Mouse (Mus musculus): ENCODE data around the gene Fan1.

Fan1 gene

DNA sequence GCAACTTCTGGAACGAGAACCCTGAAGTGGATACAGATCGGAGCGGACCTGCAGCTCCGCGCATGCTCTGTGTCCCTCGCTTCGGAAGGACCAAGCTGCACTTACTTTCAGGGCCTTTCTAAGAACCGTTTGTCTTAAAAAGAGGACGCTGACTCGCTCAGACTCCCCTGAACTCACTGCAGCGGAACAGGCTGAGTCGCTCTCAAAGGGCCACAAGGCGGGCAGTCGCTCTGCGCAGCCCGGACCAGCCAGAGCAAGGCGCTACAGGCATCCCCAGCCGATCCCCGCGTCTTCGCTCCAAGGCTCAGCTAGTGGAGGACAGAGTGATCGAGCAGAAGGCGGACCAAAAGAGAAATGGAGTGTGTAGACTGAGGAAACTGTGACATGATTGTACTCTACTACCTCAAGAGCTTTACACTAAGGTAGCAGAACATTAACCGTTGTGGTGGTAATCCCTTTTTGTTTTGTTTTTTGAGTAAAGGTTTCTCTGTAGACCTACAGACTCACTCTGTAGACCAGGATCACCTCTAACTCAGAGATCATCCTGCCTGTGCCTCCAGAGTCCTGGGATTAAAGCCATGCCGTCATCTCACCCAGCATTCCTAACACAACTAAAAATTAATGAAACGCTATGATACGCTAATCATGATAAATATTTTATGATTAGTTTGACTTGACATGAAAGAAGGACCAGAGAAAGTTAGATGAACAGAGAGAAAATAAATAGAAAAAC lies at the start of gene Fan1:
Fan1 (minus strand) TSS at position 266 of the 733 bp plus-strand sequence.
- DNase-seq (ENCODE audit: extremely low read depth, low read depth) = peak; percentile 81

DNA sequence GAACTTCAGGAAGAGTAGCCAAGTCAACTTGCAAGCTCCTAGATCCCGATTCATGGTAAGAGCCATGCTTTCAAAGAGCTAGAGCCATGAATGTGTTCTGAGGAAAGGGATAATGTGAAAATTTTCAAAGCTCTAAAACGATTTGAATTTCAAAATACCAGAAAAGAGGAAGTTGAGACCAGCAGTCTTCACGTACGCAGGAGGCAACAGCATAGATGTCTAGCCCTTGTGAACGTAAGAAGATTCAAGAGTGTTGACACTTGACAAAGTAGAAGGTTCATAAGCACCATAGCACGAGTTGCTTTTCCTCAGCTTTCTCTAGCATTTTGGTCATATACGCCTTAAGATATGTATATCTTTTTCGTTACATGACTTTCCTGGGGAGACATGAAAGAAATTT lies 30.1 kb upstream of the Fan1 start:
- DNase-seq (ENCODE audit: extremely low read depth, low read depth) = no peak

DNA sequence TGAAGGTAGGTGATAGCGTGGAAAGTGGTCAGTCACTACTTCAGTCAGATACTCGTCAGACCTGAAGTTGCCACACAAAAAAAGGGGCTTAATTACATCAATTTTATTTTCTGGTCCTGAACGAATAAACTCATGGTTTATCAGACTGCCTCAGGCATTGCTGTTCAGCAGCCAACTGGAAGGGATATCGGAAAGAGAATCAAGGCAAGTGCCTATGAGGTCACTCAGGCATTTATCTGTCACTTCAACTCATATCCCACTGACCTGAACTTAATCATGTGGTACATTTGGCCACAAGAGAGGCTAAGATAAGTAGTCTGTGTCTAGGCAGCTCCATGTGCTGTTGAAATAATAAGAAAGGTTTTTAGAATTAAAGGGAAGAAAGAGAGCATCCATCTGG lies 28.6 kb upstream of the Fan1 start:
- DNase-seq (ENCODE audit: extremely low read depth, low read depth) = no peak

DNA sequence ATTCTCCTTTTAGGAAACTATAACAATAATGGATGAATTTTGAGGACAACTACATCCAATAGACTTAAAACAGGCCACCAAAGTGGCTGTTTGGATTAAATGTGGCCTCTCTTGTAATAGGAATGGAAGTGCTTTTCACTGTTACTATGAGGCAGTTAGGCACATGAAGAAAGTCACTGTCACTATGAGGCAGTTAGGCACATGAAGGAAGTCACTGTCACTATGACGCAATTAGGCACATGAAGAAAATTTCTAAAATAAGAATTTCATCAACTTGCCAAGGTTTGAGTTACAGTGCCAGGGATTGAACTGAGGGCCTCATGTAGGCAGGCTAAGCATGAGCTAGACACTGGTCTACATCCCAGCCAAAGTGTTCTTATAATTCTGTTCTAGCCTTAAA lies 26.8 kb upstream of the Fan1 start:
- DNase-seq (ENCODE audit: extremely low read depth, low read depth) = no peak

DNA sequence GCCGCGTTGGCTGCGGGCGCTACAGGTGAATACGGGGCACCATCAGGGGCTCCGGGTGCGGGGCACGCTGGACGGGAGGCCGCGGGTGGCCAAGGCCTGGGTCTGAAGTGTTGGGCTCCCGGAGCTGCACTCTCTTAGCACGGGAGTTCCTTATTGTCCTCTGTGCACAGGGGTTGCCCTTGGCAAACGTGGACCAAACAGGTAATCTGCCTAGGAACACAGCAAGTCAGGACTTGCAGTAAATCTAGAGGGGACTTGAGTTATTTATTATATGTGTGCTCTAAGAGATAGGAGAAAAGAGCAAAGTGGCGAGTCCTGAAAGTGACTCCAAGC lies 18.9 kb upstream of the Fan1 start:
- DNase-seq (ENCODE audit: extremely low read depth, low read depth) = no peak

DNA sequence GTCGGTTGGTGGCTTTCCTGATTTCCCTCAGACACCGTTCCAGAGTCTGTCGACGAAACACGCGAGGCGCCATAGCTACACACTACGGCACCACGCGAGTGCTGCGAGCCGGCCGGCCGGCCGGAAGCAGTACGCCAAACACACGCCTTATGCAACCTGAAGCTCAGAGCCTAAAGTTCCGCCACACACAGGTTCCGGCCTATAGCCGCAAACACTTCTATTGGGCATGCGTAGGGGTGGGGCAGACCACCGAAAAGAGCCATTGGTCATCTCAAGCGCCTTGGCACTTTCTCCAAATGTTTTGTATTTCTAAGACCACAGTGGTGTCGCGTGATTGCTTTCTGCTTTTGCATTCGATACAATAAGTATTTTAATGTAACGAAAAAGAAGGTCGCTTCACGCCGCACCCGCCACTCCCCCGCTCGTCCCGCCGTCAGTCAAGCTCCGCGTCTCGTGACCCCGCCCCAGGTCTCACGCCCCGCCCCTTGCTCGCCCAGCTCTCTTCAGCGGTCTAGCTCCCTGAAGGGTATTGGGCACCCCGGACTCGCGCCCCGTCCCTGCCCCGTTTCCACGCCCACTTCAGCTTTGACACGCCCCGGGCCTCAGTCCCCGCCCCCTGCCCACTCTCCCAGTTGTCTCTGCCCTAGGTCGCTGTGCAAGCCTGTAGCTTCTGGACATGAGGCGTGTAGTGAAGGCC lies 18.4 kb upstream of the Fan1 start, which contains the start of the genes Mphosph10 and Mcee:
Mphosph10 (minus strand) TSS at position 147 of the 697 bp plus-strand sequence.
Mcee (plus strand) TSS at position 486 of the 697 bp plus-strand sequence.
- DNase-seq (ENCODE audit: extremely low read depth, low read depth) = peak; percentile 94

DNA sequence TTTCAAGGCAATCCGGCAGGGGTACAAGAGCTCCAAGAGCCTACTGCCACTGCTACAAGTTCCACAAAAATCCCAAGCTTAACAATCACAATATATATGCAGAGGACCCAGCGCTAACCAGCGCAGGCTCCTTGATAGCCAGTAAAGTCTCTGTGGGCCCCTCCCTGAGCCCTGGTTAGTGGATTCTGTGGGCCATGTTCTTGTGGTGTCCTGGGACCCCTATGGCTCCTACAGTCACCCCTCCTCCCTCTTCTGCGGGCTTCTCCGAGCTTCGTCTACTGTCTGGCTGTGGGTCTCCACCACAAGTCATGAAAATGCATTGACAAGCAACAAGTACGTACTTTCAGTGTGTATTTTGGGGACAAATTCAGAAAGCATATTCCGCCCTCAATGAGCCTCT lies 17.6 kb upstream of the Fan1 start:
- DNase-seq (ENCODE audit: extremely low read depth, low read depth) = peak; percentile 41

DNA sequence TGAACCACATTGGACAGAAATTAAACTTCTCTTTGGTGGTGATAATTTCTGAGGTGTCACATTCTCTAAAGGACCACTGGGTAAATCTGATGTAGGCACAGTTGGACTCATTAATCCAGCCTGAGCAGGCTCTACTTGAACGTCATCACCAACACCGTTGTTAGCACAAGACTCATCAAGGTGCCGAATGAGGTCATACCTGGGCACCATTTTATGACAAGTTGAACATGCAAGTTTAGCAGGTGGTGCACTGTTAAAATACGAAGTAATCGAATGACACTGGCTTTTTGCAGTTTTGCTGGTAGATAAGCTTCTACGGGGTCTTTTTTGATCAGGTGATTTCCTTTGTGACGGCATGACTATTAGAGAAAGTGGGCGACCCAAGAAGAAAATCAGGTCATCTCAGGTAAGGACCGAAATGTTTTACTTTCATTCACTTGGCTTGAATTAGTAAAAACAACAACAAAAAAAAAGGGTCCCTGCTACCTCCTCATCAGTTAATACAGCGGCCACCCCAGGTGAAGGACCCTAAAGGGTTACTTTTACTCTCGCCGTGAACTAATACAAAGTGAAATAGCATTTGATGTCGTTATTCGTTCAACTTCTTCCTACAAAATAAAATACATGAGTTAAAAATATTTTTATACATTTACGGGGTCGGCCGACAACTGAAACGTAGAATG lies 607 bp downstream of the Fan1 start:
- DNase-seq (ENCODE audit: extremely low read depth, low read depth) = no peak

DNA sequence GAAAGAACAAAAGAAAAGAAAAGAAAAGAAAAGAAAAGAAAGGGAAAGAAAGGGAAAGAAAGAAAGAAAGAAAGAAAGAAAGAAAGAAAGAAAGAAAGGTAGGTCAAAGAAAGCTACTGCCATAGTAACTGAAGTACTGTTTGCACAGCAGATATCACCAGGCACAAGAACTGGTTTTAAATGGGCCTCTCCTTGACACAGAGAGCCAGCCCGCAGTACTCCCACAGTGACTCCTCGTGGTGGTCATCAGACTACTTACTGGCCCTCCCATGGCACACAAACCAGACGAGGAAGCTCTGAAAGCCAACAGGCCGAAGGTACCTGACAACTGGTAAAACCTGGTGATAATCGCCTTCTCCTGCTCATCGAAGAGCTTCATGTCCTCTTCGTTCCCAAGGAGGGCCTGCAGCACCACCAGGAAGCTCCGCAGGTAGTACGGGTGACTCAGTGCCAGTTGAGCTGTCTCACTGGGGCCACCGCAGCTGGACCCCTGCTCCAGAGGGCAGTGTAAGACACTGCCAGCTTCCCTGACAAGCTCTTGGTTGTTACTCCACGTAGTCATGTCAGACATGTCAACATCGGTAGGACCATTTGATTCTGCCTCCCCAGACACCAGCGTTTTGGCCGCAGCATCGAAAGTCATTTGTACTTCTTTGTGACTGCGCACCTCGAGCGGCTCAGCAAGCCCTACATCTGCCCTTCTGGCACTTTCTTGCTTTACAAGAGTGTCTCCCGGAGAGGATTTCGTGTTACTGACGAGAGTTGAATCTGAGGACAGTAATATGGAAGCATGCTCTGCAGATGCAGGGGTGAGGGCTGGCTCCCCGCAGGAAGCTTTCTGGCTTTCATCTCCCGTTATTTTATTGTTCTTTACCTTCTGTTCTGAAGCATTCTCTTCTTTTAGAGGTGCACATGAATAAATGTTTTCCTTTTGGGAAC lies 1.7 kb downstream of the Fan1 start:
- no peak for DNase-seq (ENCODE audit: extremely low read depth, low read depth)

DNA sequence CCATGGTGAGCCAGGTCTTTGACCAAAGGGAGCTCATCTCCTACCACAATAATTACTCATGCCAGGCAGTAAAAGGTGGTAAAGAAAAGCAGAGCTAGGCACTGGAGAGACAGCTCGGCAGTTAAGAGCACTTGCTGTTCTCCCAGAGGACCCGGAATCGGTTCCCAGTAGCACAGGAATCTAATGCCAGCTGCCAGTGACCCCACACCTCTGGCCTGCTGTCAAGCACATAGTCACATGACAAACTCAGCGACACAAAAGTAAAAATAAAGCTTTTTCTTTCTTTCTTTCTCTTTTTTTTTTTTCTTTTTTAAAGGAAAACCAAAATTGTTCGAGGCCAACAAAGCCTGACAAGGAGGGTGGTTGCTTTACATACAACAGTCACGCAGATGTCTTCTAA lies 4.1 kb downstream of the Fan1 start:
- DNase-seq (ENCODE audit: extremely low read depth, low read depth) = no peak

DNA sequence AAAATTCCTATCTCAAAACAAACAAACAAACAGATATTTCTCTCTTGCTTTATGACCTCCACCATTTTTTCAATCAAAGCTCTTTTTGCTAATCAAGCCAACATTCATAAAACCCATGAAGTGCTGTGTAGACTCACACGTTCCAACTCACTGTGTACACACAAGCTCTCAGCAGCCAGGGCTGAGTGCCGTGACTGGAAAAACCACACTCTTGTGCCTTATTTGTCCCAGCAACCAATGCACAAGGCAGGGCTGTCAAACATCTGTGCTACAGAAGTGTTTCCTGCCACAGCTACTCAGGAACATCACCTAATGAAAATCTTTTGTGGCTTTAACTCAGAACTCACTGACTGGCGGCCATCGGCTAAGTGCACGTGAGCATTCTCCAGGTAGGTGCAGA lies 8.0 kb downstream of the Fan1 start:
- DNase-seq (ENCODE audit: extremely low read depth, low read depth) = no peak

DNA sequence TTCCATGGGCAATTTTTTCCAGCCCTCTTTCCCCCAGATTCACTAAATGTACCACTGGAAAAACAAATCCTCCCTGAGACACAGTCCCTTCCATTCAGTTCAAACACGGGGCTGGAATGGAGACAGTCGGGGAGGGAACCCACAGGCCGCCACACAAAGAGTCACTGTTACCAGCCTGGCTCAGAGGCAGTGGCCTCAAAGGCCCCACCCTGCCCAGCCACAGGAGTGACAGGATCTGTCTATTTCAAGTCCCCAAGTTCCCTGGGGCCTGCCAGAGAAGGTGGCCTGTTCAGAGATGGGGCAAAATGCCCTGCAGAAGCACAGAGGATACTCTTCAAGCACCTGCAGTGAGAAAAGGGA lies 13.3 kb downstream of the Fan1 start:
- DNase-seq (ENCODE audit: extremely low read depth, low read depth) = no peak

DNA sequence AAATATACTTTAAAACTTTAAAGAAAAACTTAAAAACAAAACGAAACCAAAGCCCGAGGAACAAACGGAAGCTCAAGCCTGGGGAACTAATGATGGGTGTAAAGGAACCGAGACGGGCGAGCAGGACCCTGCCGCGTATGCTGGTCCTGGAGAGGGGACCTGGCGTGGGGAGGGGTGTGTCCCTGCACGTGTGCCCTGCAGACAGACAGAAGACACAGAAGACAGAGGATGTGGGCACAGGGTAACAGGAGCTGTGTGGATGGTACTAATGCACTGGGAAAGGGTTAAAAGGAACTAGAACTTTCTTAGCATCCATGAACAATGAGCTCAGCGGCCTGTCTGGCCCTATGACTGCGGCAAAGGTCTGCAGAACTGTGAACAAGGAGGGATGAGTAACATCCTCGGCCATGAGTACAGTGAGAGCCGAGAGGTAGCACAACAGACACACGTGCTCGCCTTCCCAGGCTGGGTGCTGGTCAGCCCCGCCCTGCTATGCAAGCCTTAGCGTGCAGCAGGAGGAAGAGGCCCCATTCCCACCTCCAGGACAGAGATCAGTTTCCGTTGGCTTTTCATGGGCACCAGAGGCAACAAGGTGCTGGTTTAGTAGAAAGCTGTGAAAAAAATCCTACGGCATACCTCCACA lies 13.8 kb downstream of the Fan1 start:
- DNase-seq (ENCODE audit: extremely low read depth, low read depth) = no peak

DNA sequence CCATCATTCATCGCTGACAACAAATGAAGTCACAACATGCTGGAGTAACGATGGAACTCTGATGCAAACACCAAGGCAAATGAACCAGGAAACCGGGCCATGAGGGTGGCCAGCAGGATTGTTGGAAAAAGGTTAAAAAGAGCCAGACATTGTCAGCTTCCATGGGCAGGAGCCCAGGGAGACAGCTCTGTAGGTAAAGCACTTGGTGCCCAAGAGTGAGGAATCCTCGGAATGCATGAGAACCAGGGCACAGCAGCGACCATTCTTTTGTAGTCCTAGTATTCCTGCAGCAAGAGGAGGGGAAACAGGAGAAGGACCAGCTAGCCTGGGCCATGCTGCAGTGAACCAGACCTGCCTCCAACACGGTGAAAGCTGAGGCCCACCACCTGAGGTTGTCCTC lies 15.2 kb downstream of the Fan1 start:
- DNase-seq (ENCODE audit: extremely low read depth, low read depth) = no peak

DNA sequence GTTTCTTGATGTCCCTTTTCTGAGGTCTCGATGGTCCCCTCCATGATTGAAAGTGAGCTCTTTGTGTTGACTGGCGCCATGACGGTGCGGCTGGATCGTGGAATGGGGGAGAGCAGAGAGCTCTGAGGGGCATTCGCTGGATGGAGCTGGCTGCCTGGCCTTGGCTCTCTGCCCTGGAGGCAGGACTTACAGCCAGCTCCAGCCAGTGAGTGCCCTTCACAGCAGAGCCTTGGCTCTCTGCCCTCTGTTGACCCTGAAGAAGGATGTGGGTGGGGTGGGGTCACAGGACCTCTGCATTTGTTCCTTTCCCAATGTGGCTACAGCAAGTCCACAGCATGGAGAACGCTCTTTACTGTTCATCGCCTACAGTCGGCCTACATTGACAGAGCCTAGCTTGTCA lies 16.5 kb downstream of the Fan1 start:
- DNase-seq (ENCODE audit: extremely low read depth, low read depth) = no peak

DNA sequence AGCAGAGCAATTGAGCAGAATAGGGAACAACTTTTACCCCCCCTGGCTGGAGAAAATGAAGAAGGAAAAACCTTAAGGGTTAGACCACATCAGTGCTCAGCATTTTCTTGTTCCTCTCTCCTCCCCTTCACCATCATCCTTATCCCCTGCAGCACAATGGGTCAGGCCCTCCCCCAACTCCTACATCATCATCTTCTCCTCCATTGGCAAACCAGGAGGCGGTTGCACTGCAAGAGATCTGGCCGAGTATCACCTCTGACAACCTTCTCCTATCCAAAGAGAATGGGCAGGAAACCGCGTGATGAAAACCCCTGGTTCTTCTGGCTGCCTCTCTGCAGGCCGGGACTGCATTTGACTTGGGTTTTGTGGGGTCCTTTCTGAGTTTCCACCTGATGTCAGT lies 17.2 kb downstream of the Fan1 start:
- DNase-seq (ENCODE audit: extremely low read depth, low read depth) = no peak

DNA sequence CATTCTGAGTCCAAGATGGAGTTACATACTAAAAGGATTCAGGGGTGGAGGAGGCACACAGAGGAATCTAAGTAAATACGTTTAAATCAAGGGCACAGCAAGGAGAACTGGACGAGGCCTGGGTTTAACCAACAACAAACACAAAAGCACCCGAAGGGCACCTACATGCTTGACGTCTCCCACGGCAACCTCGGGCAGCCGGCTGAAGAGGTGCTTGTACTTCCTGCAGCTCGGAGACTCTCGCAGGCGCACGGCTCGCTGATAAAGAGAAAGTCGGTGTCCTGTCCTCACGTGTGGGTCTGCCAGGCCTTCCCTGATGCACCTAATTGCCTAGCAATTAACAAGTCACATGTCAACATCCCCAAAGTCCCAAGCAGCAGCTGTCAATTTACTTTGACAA lies 19.7 kb downstream of the Fan1 start:
- DNase-seq (ENCODE audit: extremely low read depth, low read depth) = no peak

DNA sequence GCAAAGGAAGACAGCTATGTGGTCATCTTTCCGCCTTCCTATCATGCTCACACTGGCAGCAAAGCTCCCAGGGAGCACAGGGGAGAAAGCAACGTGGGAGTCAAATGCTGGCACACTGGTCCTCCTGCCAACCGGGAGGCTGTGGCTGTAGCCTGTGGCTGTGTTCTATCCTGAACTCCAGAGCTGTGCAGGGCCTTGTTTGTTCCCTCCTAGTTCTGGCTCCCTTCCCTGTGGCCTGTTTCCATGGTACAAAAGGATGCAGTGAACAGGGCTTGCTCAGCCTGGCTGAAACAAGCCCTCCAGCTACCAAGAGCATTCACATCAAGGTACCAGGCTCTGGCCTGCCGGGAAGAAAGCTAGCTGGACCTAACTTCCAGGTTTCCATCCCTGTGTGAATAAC lies 22.8 kb downstream of the Fan1 start:
- DNase-seq (ENCODE audit: extremely low read depth, low read depth) = no peak

DNA sequence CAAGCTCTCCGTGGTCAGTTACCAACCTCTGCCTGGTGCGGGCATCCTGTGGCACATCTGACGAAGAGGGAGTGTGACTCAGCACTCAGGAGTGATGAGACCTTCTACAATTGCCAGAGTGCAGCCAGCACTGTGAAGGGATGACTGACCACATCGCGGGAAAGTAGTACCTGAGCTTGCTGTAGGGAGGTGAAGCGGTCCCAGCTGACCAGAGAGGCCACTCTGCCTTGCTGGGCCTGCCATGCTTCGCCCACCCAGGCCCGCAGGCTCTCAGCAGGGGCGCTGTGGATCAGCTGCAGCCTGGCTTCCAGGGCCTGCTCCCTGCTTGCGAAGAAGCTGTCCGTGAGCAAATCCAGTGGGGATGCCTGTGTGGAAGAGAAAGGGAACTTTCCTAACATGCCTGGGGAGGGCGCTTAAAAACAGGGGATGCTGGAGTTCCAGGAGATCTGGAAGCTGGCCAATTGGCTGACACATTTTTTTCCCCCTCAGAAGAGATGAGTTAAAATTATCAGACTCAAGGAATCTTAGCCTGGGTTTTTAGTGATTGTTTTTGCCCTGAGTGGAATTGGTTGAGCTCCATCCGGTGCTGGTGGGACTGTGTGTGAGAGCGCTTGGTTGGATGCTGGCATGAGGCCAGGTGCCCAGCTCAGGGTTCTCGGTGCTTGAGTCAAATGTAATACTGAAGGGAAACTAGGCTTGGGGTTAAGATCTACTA lies 24.6 kb downstream of the Fan1 start:
- DNase-seq (ENCODE audit: extremely low read depth, low read depth) = no peak

DNA sequence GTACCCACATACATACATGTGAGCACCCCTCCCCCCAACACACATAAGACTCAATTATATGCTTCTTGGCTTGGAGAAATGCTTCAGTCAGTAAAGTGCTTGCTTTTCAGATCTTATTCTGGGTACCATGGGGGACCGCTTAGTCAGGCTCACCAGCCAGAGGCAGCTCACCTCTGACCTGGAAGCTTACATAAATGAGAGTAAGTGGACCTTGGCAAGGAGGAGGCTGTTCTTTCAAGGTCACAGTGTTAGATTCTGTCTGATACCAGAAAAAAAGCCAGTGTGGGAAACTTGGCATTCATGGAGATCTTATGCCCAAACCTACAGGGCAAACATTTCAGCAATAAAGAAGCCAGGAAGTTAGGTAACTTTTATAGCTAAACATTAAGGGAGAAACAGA lies 26.1 kb downstream of the Fan1 start:
- DNase-seq (ENCODE audit: extremely low read depth, low read depth) = no peak

Data from MEL-GATA-1-ER (cell line).